Mouse (Mus musculus) MEL (cell line): ENCODE results near the gene 9430015G10Rik.

Experiments used
- CHD1 ChIP-seq: IDR thresholded peaks from 2 replicates; pipeline ENCODE4 v1.6.1; 2012; ENCODE audit warnings: low read depth, mild to moderate bottlenecking, inconsistent platforms, low read length, improper control_type of control experiment
- CTCF ChIP-seq, 3 experiments: IDR thresholded peaks in 2 of 3; conservative IDR thresholded peaks in 1 of 3; 2 replicates each; pipeline ENCODE4 v1.5.1; 2011 to 2012; ENCODE audit warnings: low read length in 3 of 3, low read depth in 2 of 3, mild to moderate bottlenecking in 2 of 3, improper control_type of control experiment in 1 of 3, inconsistent platforms in 1 of 3, mixed read lengths in 1 of 3, moderate library complexity in 1 of 3; ENCODE audit not compliant: control insufficient read depth in 1 of 3, insufficient read depth in 1 of 3, poor library complexity in 1 of 3, severe bottlenecking in 1 of 3
- EP300 ChIP-seq, 2 experiments: IDR thresholded peaks; 2 replicates each; pipeline ENCODE4 v1.6.1; 2011; ENCODE audit warnings: improper control_type of control experiment in 2 of 2, low read length in 2 of 2, low read depth in 1 of 2, mild to moderate bottlenecking in 1 of 2
- GATA1 ChIP-seq: IDR thresholded peaks from 2 replicates; pipeline ENCODE4 v1.6.1; 2011; ENCODE audit warnings: low read depth, low read length, improper control_type of control experiment
- KAT2A ChIP-seq: conservative IDR thresholded peaks from 2 replicates; pipeline ENCODE4 v1.6.1; 2012; ENCODE audit warnings: low read depth, low read length, improper control_type of control experiment, inconsistent platforms
- MAX ChIP-seq: IDR thresholded peaks from 2 replicates; pipeline ENCODE4 v1.6.1; 2011; ENCODE audit warnings: low read length, improper control_type of control experiment
- MXI1 ChIP-seq: IDR thresholded peaks from 2 replicates; pipeline ENCODE4 v1.6.1; 2011; ENCODE audit warnings: mild to moderate bottlenecking, low read depth, low read length, improper control_type of control experiment
- MYC ChIP-seq: IDR thresholded peaks from 2 replicates; pipeline ENCODE4 v1.6.1; 2011; ENCODE audit warnings: low read depth, mild to moderate bottlenecking, low read length, improper control_type of control experiment, moderate library complexity
- NELFE ChIP-seq: IDR thresholded peaks from 2 replicates; pipeline ENCODE4 v1.6.1; 2011; ENCODE audit warnings: low read depth, low read length, improper control_type of control experiment
- POLR2A ChIP-seq, 2 experiments: IDR thresholded peaks; 2 replicates each; pipeline ENCODE4 v1.6.1; 2011 to 2012; ENCODE audit warnings: low read length in 2 of 2, mild to moderate bottlenecking in 2 of 2, control low read depth in 1 of 2, improper control_type of control experiment in 1 of 2, low read depth in 1 of 2, moderate library complexity in 1 of 2; ENCODE audit not compliant: control insufficient read depth in 1 of 2, insufficient read depth in 1 of 2, poor library complexity in 1 of 2
- SMC3 ChIP-seq: IDR thresholded peaks from 2 replicates; pipeline ENCODE4 v1.6.1; 2011; ENCODE audit warnings: low read depth, low read length, improper control_type of control experiment
- UBTF ChIP-seq: IDR thresholded peaks from 2 replicates; pipeline ENCODE4 v1.6.1; 2012; ENCODE audit warnings: low read depth, mild to moderate bottlenecking, inconsistent platforms, low read length, improper control_type of control experiment, moderate library complexity, borderline replicate concordance; ENCODE audit not compliant: insufficient read depth
- ZKSCAN1 ChIP-seq: IDR thresholded peaks from 2 replicates; pipeline ENCODE4 v1.6.1; 2012; ENCODE audit warnings: low read depth, mild to moderate bottlenecking, inconsistent platforms, low read length, improper control_type of control experiment, moderate library complexity
- ZNF384 ChIP-seq: IDR thresholded peaks from 2 replicates; pipeline ENCODE4 v1.6.1; 2012; ENCODE audit warnings: low read depth, mild to moderate bottlenecking, inconsistent platforms, low read length, improper control_type of control experiment

DNA sequence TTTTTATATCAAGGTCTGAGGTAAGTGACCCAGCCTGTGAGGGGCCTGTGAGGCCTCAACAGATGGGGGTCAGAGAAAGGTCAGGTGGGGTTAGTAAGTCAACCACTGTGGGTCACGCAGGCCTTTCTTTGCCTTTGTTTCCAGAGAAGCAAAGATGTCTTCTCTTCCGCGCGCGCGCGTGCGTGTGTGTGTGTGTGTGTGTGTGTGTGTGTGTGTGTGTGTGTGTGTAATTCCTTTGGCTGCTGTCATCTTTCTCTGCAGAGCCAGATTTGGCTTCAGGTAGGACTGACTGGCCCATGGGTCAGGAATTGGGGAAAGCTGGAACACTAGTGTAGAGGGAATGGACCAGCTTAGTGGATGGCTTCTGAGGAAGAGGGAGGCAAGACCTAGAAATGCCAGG is 40.1 kb upstream of the 9430015G10Rik start:
- TF ChIP-seq UBTF (no peak), MAX (no peak), CTCF (IDR thresholded peaks at IDR 0.05 in 2 of 3, conservative IDR thresholded peaks at IDR 0.05 in 1 of 3; ENCODE audit: control insufficient read depth in 1 of 3, insufficient read depth in 1 of 3, low read depth in 2 of 3, low read length in 3 of 3, poor library complexity in 1 of 3, severe bottlenecking in 1 of 3) (no peak), EP300 (IDR thresholded peaks at IDR 0.05; ENCODE audit: low read depth in 1 of 2, low read length in 2 of 2) (no peak), MXI1 (no peak), GATA1 (no peak), ZKSCAN1 (no peak), KAT2A (no peak), CHD1 (no peak), MYC (no peak), NELFE (no peak), POLR2A (IDR thresholded peaks at IDR 0.05; ENCODE audit: control insufficient read depth in 1 of 2, insufficient read depth in 1 of 2, low read depth in 1 of 2, low read length in 2 of 2, poor library complexity in 1 of 2) (no peak), SMC3 (no peak), ZNF384 (no peak)
